In genomic region chr14:57423432-57424211, GRCm38 (mm10) we compare ENCODE assay signal across 8 mouse cellular contexts. TPM values are rescaled to one million over a fixed set of nuclear protein-coding genes. Genes with fewer than 3 reads are reported as not detected.
DNase-seq lines count a peak whose midpoint lies in the region; ATAC-seq lines count a peak whose summit lies in the region.

TSS of gene Ift88 (plus strand) at chr14:57424062.

- H3K4me2 ChIP-seq in hindbrain, embryonic 12.5 days (replicated peaks), result peak within 1 kb of the TSS; percentile 58

- H3K27me3 ChIP-seq in hindbrain, embryonic 12.5 days, result no peaks in the 10 kb centered on the region; the same call in 1 of the 2 replicates

- DNase-seq in Muller cell, postnatal 12 days (ENCODE audit: inconsistent ontology term), result peak; percentile 97
- DNase-seq in cerebellum, postnatal 10 days, result peak; percentile 95 to 97
- DNase-seq in frontal cortex, postnatal 10 days (ENCODE audit: low spot score in 2 of 2), result peak; percentile 89 to 92
- peak; percentile 90 to 95 for DNase-seq in layer of hippocampus, postnatal 14 days (ENCODE audit: low spot score in 2 of 2)
- DNase-seq in lung, postnatal 14 days, result peak; percentile 92
- peak; percentile 77 for DNase-seq in retina, adult 2 months (ENCODE audit: low read depth, low spot score)
- peak; percentile 83 to 84 for DNase-seq in thymus, postnatal 36 days

- peak within 1 kb of the TSS; percentile 89 for H3K9ac ChIP-seq in hindbrain, embryonic 12.5 days

- peak; percentile 100 for ATAC-seq in hindbrain, embryonic 12.5 days (ENCODE audit: low FRiP score)

- WGBS in hindbrain, embryonic 12.5 days, result 5% methylated on average over 38 of the region's 42 CpGs

- H3K36me3 ChIP-seq in hindbrain, embryonic 12.5 days, result no peaks in the 10 kb centered on the region

- H3K9me3 ChIP-seq in hindbrain, embryonic 12.5 days (replicated peaks), result no peaks in the 10 kb centered on the region

- peak within 1 kb of the TSS; percentile 95 for H3K4me3 ChIP-seq in hindbrain, embryonic 12.5 days

- H3K27ac ChIP-seq in hindbrain, embryonic 12.5 days, result peak within 1 kb of the TSS; percentile 78

- H3K4me1 ChIP-seq in hindbrain, embryonic 12.5 days, result peaks cover 6% of the 10 kb centered on the region; the same call in 1 of the 2 replicates

RNA-seq across cellular contexts. Expression of gene Ift88, which starts in this region (rescaled TPM):
- polyA plus RNA-seq in hindbrain, embryonic 12.5 days (2016; fragmentation: Nextera tagmentation; extraction: Ambion mirVana), result 18.2 TPM in 2 replicates
- 10 to 100 TPM; 13.6 to 14.2 TPM for total RNA-seq in layer of hippocampus, postnatal 14 days (2021)

Comparison
In these comparisons a context has a peak if more than half of its experiments do, and no peak if none do; other contexts are left out.
1. Peak in every context shown above with its lines: DNase-seq, ATAC-seq, H3K4me3 ChIP-seq and H3K27ac ChIP-seq.